Mouse (Mus musculus) C2C12 (cell line): ENCODE data around the gene Foxn3.

Experiments used
- CEBPB ChIP-seq: IDR thresholded peaks from one replicate; pipeline ENCODE4 v1.6.1; 2011; ENCODE audit warnings: low read depth, mild to moderate bottlenecking, control low read depth, moderate library complexity
- CTCF ChIP-seq: IDR thresholded peaks from one replicate; pipeline ENCODE4 v1.5.1; 2011; ENCODE audit not compliant: control insufficient read depth, insufficient read depth, insufficient read length
- FOSL1 ChIP-seq: IDR thresholded peaks from one replicate; pipeline ENCODE4 v1.8.0; 2011; ENCODE audit warnings: mild to moderate bottlenecking, low read length; ENCODE audit not compliant: poor library complexity, insufficient read depth, severe bottlenecking
- MAX ChIP-seq: IDR thresholded peaks from one replicate; pipeline ENCODE4 v1.6.1; 2011; ENCODE audit warnings: mild to moderate bottlenecking, control low read depth
- MYOD1 ChIP-seq: IDR thresholded peaks from one replicate; pipeline ENCODE4 v1.6.1; 2011; ENCODE audit warnings: low read depth; ENCODE audit not compliant: control insufficient read depth, insufficient read length
- MYOG ChIP-seq: IDR thresholded peaks from one replicate; pipeline ENCODE4 v1.6.1; 2011; ENCODE audit not compliant: control insufficient read depth, insufficient read length; ENCODE audit errors: extremely low read depth
- USF1 ChIP-seq: IDR thresholded peaks from one replicate; pipeline ENCODE4 v1.6.1; 2011; ENCODE audit warnings: low read depth, mild to moderate bottlenecking, control low read depth, moderate library complexity

- TF ChIP-seq CTCF (no peak), CEBPB (no peak), FOSL1 (no peak), USF1 (no peak), MYOG (no peak), MAX (no peak), MYOD1 (no peak)
Measured at GRCm38 (mm10) chr12:99306536-99307204, 256.7 kb downstream of the Foxn3 start.
